Mouse (Mus musculus): ENCODE measurements around the gene Zp1.

Gene Zp1

GRCm38 (mm10) chr19:10871328-10871961, 49.0 kb downstream of the Zp1 start:
- DNase-seq, result peak in 1 of 2 experiments; percentile 51

- DNase-seq, result no peak
Observed at GRCm38 (mm10) chr19:10870676-10871075, 49.8 kb downstream of the Zp1 start.

GRCm38 (mm10) chr19:10869886-10870527, 50.4 kb downstream of the Zp1 start, which contains the start of gene Tmem132a:
Tmem132a (minus strand) TSS chr19:10869940.
- DNase-seq, result peak; percentile 43 to 71

GRCm38 (mm10) chr19:10869241-10869885, 51.1 kb downstream of the Zp1 start:
- peak; percentile 93 for DNase-seq

GRCm38 (mm10) chr19:10868623-10869141, 51.8 kb downstream of the Zp1 start:
- DNase-seq, result peak in 1 of 2 experiments; percentile 53

- DNase-seq, result no peak
Observed at GRCm38 (mm10) chr19:10867946-10868622, 52.3 kb downstream of the Zp1 start.

GRCm38 (mm10) chr19:10866351-10866750, 54.1 kb downstream of the Zp1 start:
- DNase-seq, result peak; percentile 73 to 75

Measured in cerebellum, postnatal 36 days (tissue).